Mouse (Mus musculus) hindbrain, embryonic 16.5 days (tissue): ENCODE measurements at regions not wholly inside any gene's neighbourhood (a gene's known extent, or its start where the extent isn't known, plus 50 kb on each side); places are given as distances from the start of the nearest gene placed in this dataset.

Source experiments
- ATAC-seq: fragments of 200-750 bp; cut with Nextera tagmentation; 2 replicates; pipeline ENCODE4 v1.8.0; 2017; ENCODE audit warnings: moderate TSS enrichment, moderate library complexity
- H3K27ac ChIP-seq: fragments of 300-500 bp; sonication (generic); 2 replicates; pipeline ENCODE4 v1.5.1; 2014; ENCODE audit warnings: low read depth, mild to moderate bottlenecking, control low read depth, low read length, moderate library complexity
- H3K27me3 ChIP-seq: fragments of 300-500 bp; sonication (generic); replicated peaks from 2 replicates; pipeline ENCODE4 v1.6.1; 2014; ENCODE audit warnings: low read length; ENCODE audit not compliant: control insufficient read depth, insufficient read depth
- H3K36me3 ChIP-seq: fragments of 300-500 bp; sonication (generic); 2 replicates; pipeline ENCODE4 v1.6.1; 2014; ENCODE audit warnings: mild to moderate bottlenecking, low read length, moderate library complexity, mixed read lengths; ENCODE audit not compliant: control insufficient read depth, insufficient read depth
- H3K4me1 ChIP-seq: fragments of 300-500 bp; sonication (generic); 2 replicates; pipeline ENCODE4 v1.6.1; 2014; ENCODE audit warnings: low read depth, low read length; ENCODE audit not compliant: control insufficient read depth, insufficient read depth
- H3K4me2 ChIP-seq: fragments of 300-500 bp; sonication (generic); 2 replicates; pipeline ENCODE4 v1.6.1; 2014; ENCODE audit warnings: mild to moderate bottlenecking, low read length, control low read depth, moderate library complexity
- H3K4me3 ChIP-seq: fragments of 300-500 bp; sonication (generic); 2 replicates; pipeline ENCODE4 v1.5.1; 2014; ENCODE audit warnings: mild to moderate bottlenecking, low read length, control low read depth, moderate library complexity
- H3K9ac ChIP-seq: fragments of 300-500 bp; sonication (generic); 2 replicates; pipeline ENCODE4 v1.6.1; 2014; ENCODE audit warnings: low read depth, mild to moderate bottlenecking, control low read depth, low read length, moderate library complexity
- H3K9me3 ChIP-seq: fragments of 300-500 bp; sonication (generic); 2 replicates; pipeline ENCODE4 v1.6.1; 2014; ENCODE audit warnings: mild to moderate bottlenecking, low read length, moderate library complexity; ENCODE audit not compliant: control insufficient read depth
- WGBS: fragments of 180-500 bp; shearing (Covaris S2); extraction: QIAGEN DNeasy Blood & Tissue Kit; methylation state at CpG from one replicate; pipeline ENCODE4 v1.1.7; 2014; 5-methylcytosine and 5-hydroxymethylcytosine counted together

DNA sequence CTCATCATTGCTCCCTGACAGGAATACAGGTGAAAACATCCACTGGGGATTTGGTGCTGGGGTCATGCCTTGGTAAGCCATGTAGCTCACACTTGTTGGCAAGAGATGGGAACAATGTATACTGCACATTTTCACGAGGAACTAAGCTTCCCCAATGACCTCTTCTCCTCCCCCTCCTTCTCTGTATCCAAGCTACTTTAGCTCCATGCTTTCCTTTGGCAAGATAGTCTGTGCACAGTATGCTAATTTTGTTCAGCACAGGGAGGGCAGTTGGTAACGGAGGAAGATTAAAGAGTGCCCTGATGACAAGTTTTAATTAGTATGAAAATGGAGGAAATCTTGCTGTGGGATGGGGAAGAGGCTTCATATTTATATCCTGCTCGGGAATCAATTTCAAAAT, 160.9 kb upstream of the Serpine2 start:
- Histone ChIP-seq H3K9me3 (no peaks in the 10 kb centered on the region), H3K4me2 (no peak overlapping the region), H3K4me3 (no peak overlapping the region), H3K36me3 (no peaks in the 10 kb centered on the region), H3K9ac (no peak overlapping the region), H3K4me1 (0 out of 2 replicates have a peak, but pooled peaks cover 4% of the 10 kb centered on the region), H3K27ac (no peak overlapping the region), H3K27me3 (no peaks in the 10 kb centered on the region)
- ATAC-seq: peak; percentile 30
- 32% methylated on average over 3 of the region's 3 CpGs for whole genome bisulfite sequencing

GRCm38 (mm10) chr1:80018391-80019065, 157.5 kb upstream of the Serpine2 start:
- no peak overlapping the region for H3K27ac ChIP-seq
- 0 out of 2 replicates have a peak, but pooled peaks cover 4% of the 10 kb centered on the region for H3K4me1 ChIP-seq
- no peak overlapping the region for H3K4me3 ChIP-seq
- no peak for ATAC-seq
- H3K27me3 ChIP-seq: no peaks in the 10 kb centered on the region
- no peaks in the 10 kb centered on the region for H3K9me3 ChIP-seq
- no peak overlapping the region for H3K9ac ChIP-seq
- H3K36me3 ChIP-seq: no peaks in the 10 kb centered on the region
- H3K4me2 ChIP-seq: no peak overlapping the region
- WGBS: 69% methylated on average over 11 of the region's 11 CpGs

DNA sequence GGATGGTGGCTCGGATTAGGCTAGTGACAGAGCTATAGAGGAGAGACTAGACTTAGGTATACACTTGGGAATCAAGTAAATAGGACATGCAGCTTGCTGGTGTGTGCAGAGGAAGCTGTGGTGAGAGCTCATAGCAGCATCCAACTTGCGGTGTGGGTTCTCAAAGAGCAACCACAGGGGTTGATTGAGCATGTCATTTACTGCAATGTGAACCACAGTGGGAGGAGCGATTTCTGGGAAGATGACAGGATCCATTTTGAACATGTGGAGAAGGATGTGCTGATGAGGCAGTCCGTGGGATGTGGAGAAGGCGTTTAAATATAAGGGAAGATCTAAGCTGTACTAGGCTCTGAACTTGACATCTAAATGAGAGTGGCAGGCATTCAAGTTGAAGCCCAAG, 154.5 kb upstream of the Serpine2 start:
- no peak overlapping the region for H3K9ac ChIP-seq
- no peaks in the 10 kb centered on the region for H3K27me3 ChIP-seq
- no peak overlapping the region for H3K27ac ChIP-seq
- no peaks in the 10 kb centered on the region for H3K9me3 ChIP-seq
- no peaks in the 10 kb centered on the region for H3K4me1 ChIP-seq
- H3K36me3 ChIP-seq: no peaks in the 10 kb centered on the region
- ATAC-seq: no peak
- H3K4me2 ChIP-seq: no peak overlapping the region
- H3K4me3 ChIP-seq: no peak overlapping the region
- 73% methylated on average over 5 of the region's 5 CpGs for WGBS

GRCm38 (mm10) chr1:80014586-80014985, 153.6 kb upstream of the Serpine2 start:
- no peak overlapping the region for H3K4me2 ChIP-seq
- 90% methylated on average over 2 of the region's 2 CpGs for WGBS
- H3K36me3 ChIP-seq: no peaks in the 10 kb centered on the region
- H3K27ac ChIP-seq: no peak overlapping the region
- no peak overlapping the region for H3K9ac ChIP-seq
- H3K9me3 ChIP-seq: no peaks in the 10 kb centered on the region
- ATAC-seq: no peak
- no peak overlapping the region for H3K4me3 ChIP-seq
- no peaks in the 10 kb centered on the region for H3K27me3 ChIP-seq
- no peaks in the 10 kb centered on the region for H3K4me1 ChIP-seq

GRCm38 (mm10) chr1:80010724-80011123, 149.7 kb upstream of the Serpine2 start:
- Histone ChIP-seq H3K27ac (no peak overlapping the region), H3K36me3 (no peaks in the 10 kb centered on the region), H3K4me2 (no peak overlapping the region), H3K27me3 (no peaks in the 10 kb centered on the region), H3K9ac (no peak overlapping the region), H3K4me3 (no peak overlapping the region), H3K4me1 (no peaks in the 10 kb centered on the region), H3K9me3 (no peaks in the 10 kb centered on the region)
- WGBS: 37% methylated on average over 4 of the region's 4 CpGs
- ATAC-seq: 0 out of 2 replicates have a peak, but pooled peaks have one; percentile 24

GRCm38 (mm10) chr1:79999081-79999480, 138.1 kb upstream of the Serpine2 start:
- Histone ChIP-seq H3K27me3 (no peaks in the 10 kb centered on the region), H3K36me3 (no peaks in the 10 kb centered on the region), H3K4me3 (no peak overlapping the region), H3K4me2 (no peak overlapping the region), H3K4me1 (no peaks in the 10 kb centered on the region), H3K9me3 (no peaks in the 10 kb centered on the region; the same call in 1 of the 2 replicates), H3K9ac (no peak overlapping the region), H3K27ac (no peak overlapping the region)
- 78% methylated on average over 11 of the region's 11 CpGs for WGBS
- ATAC-seq: no peak

- Histone ChIP-seq H3K9me3 (no peaks in the 10 kb centered on the region; the same call in 1 of the 2 replicates), H3K9ac (no peak overlapping the region), H3K4me1 (no peaks in the 10 kb centered on the region), H3K27ac (no peak overlapping the region), H3K4me2 (no peak overlapping the region), H3K36me3 (no peaks in the 10 kb centered on the region), H3K27me3 (no peaks in the 10 kb centered on the region), H3K4me3 (no peak overlapping the region)
- WGBS: 94% methylated on average over 10 of the region's 10 CpGs
- ATAC-seq: no peak
These were observed 136.9 kb upstream of the Serpine2 start for GRCm38 (mm10) chr1:79997911-79998310.

- H3K27ac ChIP-seq: no peak overlapping the region
- 91% methylated on average over 6 of the region's 6 CpGs for WGBS
- H3K4me3 ChIP-seq: no peak overlapping the region
- H3K27me3 ChIP-seq: no peaks in the 10 kb centered on the region
- no peak overlapping the region for H3K9ac ChIP-seq
- H3K36me3 ChIP-seq: no peaks in the 10 kb centered on the region
- no peak for ATAC-seq
- H3K4me1 ChIP-seq: no peaks in the 10 kb centered on the region
- H3K4me2 ChIP-seq: no peak overlapping the region
- no peaks in the 10 kb centered on the region; the same call in 1 of the 2 replicates for H3K9me3 ChIP-seq
These were observed 136.5 kb upstream of the Serpine2 start for GRCm38 (mm10) chr1:79997456-79997855.

- Histone ChIP-seq H3K36me3 (no peaks in the 10 kb centered on the region), H3K27ac (no peak overlapping the region), H3K4me1 (no peaks in the 10 kb centered on the region), H3K9me3 (no peaks in the 10 kb centered on the region), H3K4me2 (no peak overlapping the region), H3K4me3 (no peak overlapping the region), H3K9ac (no peak overlapping the region), H3K27me3 (no peaks in the 10 kb centered on the region)
- no peak for ATAC-seq
- WGBS: 83% methylated on average over 3 of the region's 3 CpGs
These were observed 123.7 kb upstream of the Serpine2 start for GRCm38 (mm10) chr1:79984721-79985120.
